Mouse (Mus musculus) cortical plate, adult 2 months (tissue): Measurements from ENCODE around the gene Olfr1254.

Experiments
- CTCF ChIP-seq: fragments of 200-500 bp; IDR thresholded peaks from 2 replicates; pipeline ENCODE4 v1.5.1; 2011; ENCODE audit warnings: mild to moderate bottlenecking, control low read depth, low read length; ENCODE audit not compliant: insufficient read depth; ENCODE audit errors: extremely low read depth
- POLR2A ChIP-seq: fragments of 200-500 bp; IDR thresholded peaks from 2 replicates; pipeline ENCODE4 v1.6.1; 2011; ENCODE audit warnings: mild to moderate bottlenecking, low read length, control low read depth; ENCODE audit not compliant: insufficient read depth; ENCODE audit errors: extremely low read depth

DNA sequence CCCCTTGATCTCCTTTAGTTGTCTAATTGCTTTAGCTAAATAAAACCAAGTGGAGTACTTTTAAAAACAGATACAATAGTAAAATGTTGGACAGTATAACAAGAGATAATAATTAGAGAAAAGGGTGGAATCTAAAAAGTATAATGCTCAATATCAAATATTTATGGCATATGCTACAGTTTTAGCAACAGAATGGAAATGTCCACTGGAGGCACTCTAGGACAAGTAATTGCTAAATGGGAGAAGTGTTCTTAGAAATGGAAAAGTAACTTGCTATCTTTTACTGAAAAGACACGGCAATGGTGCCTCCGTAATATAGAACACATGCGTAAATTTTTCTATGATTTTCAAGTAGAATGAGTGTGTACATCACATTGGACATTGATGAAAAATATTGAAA is 6.2 kb upstream of the Olfr1254 start:
- TF ChIP-seq CTCF (no peak), POLR2A (no peak)
